11 mouse cellular contexts compared by ENCODE assay signal in the genomic region with DNA sequence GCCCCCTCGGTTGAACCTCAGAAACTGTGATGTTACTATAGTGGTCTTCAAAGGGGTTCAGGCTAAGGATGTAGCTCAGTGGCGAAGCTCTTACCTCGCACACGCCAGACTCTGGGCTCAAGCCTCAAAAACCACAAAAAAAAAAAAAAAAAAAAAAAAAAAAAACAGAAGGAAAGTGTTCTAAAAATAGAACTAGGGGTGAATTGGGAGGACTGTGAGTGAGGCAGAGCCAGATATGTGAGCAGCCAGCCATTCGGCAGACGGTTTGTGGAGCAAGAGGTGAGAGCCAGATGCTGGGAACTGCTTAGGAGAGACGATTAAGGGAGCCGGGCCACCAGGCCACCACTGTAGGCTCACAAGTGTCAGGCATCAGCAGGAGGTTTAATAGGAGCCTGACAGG.
DNase-seq lines count a peak whose midpoint lies in the region; ATAC-seq and TF ChIP-seq lines count a peak whose summit lies in the region.
"Had no signal": no experiment of that assay in that cellular context is flagged by ENCODE, and none has a peak within 500 bp of the region (broad histone marks: within the 10 kb centered on the region; RNA-seq: fewer than 3 reads in every experiment).

No protein-coding gene starts in this region.

- H3K4me1 ChIP-seq in forebrain, embryonic 10.5 days: peaks cover 12% of the 10 kb centered on the region
- H3K4me1 ChIP-seq in forebrain, embryonic 14.5 days (ENCODE audit: control insufficient read depth, insufficient read depth, low read length): no peaks in the 10 kb centered on the region
- H3K4me1 ChIP-seq in limb, embryonic 12.5 days (replicated peaks): peaks cover 16% of the 10 kb centered on the region
- H3K4me1 ChIP-seq in limb, embryonic 10.5 days: peaks cover 16% of the 10 kb centered on the region
- H3K4me1 ChIP-seq in embryonic facial prominence, embryonic 12.5 days: peaks cover 14% of the 10 kb centered on the region
- no peaks in the 10 kb centered on the region for H3K4me1 ChIP-seq in intestine, postnatal 0 days (replicated peaks; ENCODE audit: control insufficient read depth, insufficient read depth, low read length)
- H3K4me1 ChIP-seq: midbrain, embryonic 13.5 days had no signal

- peaks cover 3% of the 10 kb centered on the region for H3K36me3 ChIP-seq in forebrain, embryonic 10.5 days (replicated peaks)
- H3K36me3 ChIP-seq in forebrain, embryonic 14.5 days (ENCODE audit: control insufficient read depth, insufficient read depth, low read length): no peaks in the 10 kb centered on the region
- H3K36me3 ChIP-seq in limb, embryonic 12.5 days: no peaks in the 10 kb centered on the region
- peaks cover 7% of the 10 kb centered on the region; the same call in 1 of the 2 replicates for H3K36me3 ChIP-seq in limb, embryonic 10.5 days
- 0 out of 2 replicates have a peak, but pooled peaks cover 3% of the 10 kb centered on the region for H3K36me3 ChIP-seq in embryonic facial prominence, embryonic 12.5 days
- 0 out of 2 replicates have a peak, but pooled peaks cover under 1% of the 10 kb centered on the region for H3K36me3 ChIP-seq in intestine, postnatal 0 days (ENCODE audit: control insufficient read depth, insufficient read depth)
- H3K36me3 ChIP-seq: midbrain, embryonic 13.5 days had no signal

- no peak for ATAC-seq in forebrain, embryonic 14.5 days
- ATAC-seq in limb, embryonic 12.5 days (ENCODE audit: insufficient number of reproducible peaks, insufficient read depth, low FRiP score, low TSS enrichment, low read depth): no peak
- ATAC-seq in embryonic facial prominence, embryonic 12.5 days (ENCODE audit: insufficient number of reproducible peaks, insufficient read depth, low FRiP score, low TSS enrichment): 0 out of 2 replicates have a peak, but pooled peaks have one; percentile 10
- no peak for ATAC-seq in intestine, postnatal 0 days

- no peak for DNase-seq in forebrain, embryonic 10.5 days (ENCODE audit: extremely low spot score, low spot score)
- DNase-seq in forebrain, embryonic 14.5 days (ENCODE audit: low spot score): no peak
- DNase-seq in limb, embryonic 10.5 days (ENCODE audit: low spot score): no peak
- DNase-seq in cerebellum, adult 8-10 months: no peak
- no peak for DNase-seq in right cerebral cortex, postnatal 10 days (ENCODE audit: low spot score in 2 of 2)
- DNase-seq: cerebellum, adult 9-11 months; gastrocnemius, postnatal 36 days had no signal

- 67% methylated on average over 8 of the region's 8 CpGs for WGBS in forebrain, embryonic 10.5 days
- WGBS in forebrain, embryonic 14.5 days: 51% methylated on average over 8 of the region's 8 CpGs
- WGBS in limb, embryonic 12.5 days: 43% methylated on average over 8 of the region's 8 CpGs
- 60% methylated on average over 8 of the region's 8 CpGs for WGBS in limb, embryonic 10.5 days
- 26% methylated on average over 8 of the region's 8 CpGs for WGBS in embryonic facial prominence, embryonic 12.5 days
- 47% methylated on average over 8 of the region's 8 CpGs for WGBS in intestine, postnatal 0 days

- no peaks in the 10 kb centered on the region for H3K27me3 ChIP-seq in forebrain, embryonic 10.5 days (ENCODE audit: poor library complexity, severe bottlenecking)
- no peaks in the 10 kb centered on the region for H3K27me3 ChIP-seq in forebrain, embryonic 14.5 days (replicated peaks; ENCODE audit: control insufficient read depth, insufficient read depth, low read length)
- no peaks in the 10 kb centered on the region for H3K27me3 ChIP-seq in limb, embryonic 12.5 days
- no peaks in the 10 kb centered on the region for H3K27me3 ChIP-seq in limb, embryonic 10.5 days (ENCODE audit: low read depth, poor library complexity, severe bottlenecking)
- no peaks in the 10 kb centered on the region for H3K27me3 ChIP-seq in embryonic facial prominence, embryonic 12.5 days
- no peaks in the 10 kb centered on the region for H3K27me3 ChIP-seq in intestine, postnatal 0 days (replicated peaks; ENCODE audit: control insufficient read depth, insufficient read depth, low read length)
- H3K27me3 ChIP-seq: midbrain, embryonic 13.5 days had no signal

- no peaks in the 10 kb centered on the region for H3K9me3 ChIP-seq in forebrain, embryonic 10.5 days
- no peaks in the 10 kb centered on the region for H3K9me3 ChIP-seq in forebrain, embryonic 14.5 days (replicated peaks; ENCODE audit: control insufficient read depth, low read length)
- no peaks in the 10 kb centered on the region for H3K9me3 ChIP-seq in limb, embryonic 12.5 days
- H3K9me3 ChIP-seq in limb, embryonic 10.5 days (replicated peaks): no peaks in the 10 kb centered on the region
- H3K9me3 ChIP-seq in embryonic facial prominence, embryonic 12.5 days: 0 out of 2 replicates have a peak, but pooled peaks cover 7% of the 10 kb centered on the region
- no peaks in the 10 kb centered on the region for H3K9me3 ChIP-seq in intestine, postnatal 0 days (ENCODE audit: control insufficient read depth)

- H3K27ac ChIP-seq in forebrain, embryonic 10.5 days: peak overlapping the region; percentile 41
- no peak overlapping the region; the same call in 1 of the 2 replicates for H3K27ac ChIP-seq in forebrain, embryonic 14.5 days (ENCODE audit: low read depth, low read length)
- H3K27ac ChIP-seq in limb, embryonic 12.5 days: peak overlapping the region; percentile 47
- no peak overlapping the region for H3K27ac ChIP-seq in limb, embryonic 10.5 days
- H3K27ac ChIP-seq in embryonic facial prominence, embryonic 12.5 days: peak overlapping the region; percentile 78
- H3K27ac ChIP-seq in intestine, postnatal 0 days (ENCODE audit: low read depth, low read length): peak overlapping the region; percentile 36
- H3K27ac ChIP-seq: midbrain, embryonic 13.5 days had no signal

- H3K9ac ChIP-seq in forebrain, embryonic 14.5 days (ENCODE audit: low read length): no peak overlapping the region
- no peak overlapping the region for H3K9ac ChIP-seq in limb, embryonic 12.5 days (replicated peaks)
- H3K9ac ChIP-seq in embryonic facial prominence, embryonic 12.5 days: no peak overlapping the region
- no peak overlapping the region for H3K9ac ChIP-seq in intestine, postnatal 0 days (ENCODE audit: low read depth, low read length)
- H3K9ac ChIP-seq: midbrain, embryonic 13.5 days had no signal

- TF ChIP-seq CTCF in intestine, postnatal 0 days (IDR thresholded peaks at IDR 0.05; ENCODE audit: low read depth): no peak

- H3K4me2 ChIP-seq in forebrain, embryonic 14.5 days (ENCODE audit: low read length): no peak overlapping the region
- no peak overlapping the region for H3K4me2 ChIP-seq in limb, embryonic 12.5 days
- H3K4me2 ChIP-seq in embryonic facial prominence, embryonic 12.5 days (replicated peaks): no peak overlapping the region
- H3K4me2 ChIP-seq in intestine, postnatal 0 days (replicated peaks; ENCODE audit: low read depth): no peak overlapping the region
- H3K4me2 ChIP-seq: midbrain, embryonic 13.5 days had no signal

- H3K4me3 ChIP-seq in forebrain, embryonic 10.5 days: no peak overlapping the region
- no peak overlapping the region for H3K4me3 ChIP-seq in forebrain, embryonic 14.5 days (ENCODE audit: low read depth, low read length)
- no peak overlapping the region for H3K4me3 ChIP-seq in limb, embryonic 12.5 days (replicated peaks)
- no peak overlapping the region for H3K4me3 ChIP-seq in limb, embryonic 10.5 days
- no peak overlapping the region for H3K4me3 ChIP-seq in embryonic facial prominence, embryonic 12.5 days
- H3K4me3 ChIP-seq in intestine, postnatal 0 days (ENCODE audit: low read depth, low read length): no peak overlapping the region
- H3K4me3 ChIP-seq: midbrain, embryonic 13.5 days had no signal

Comparison
In these comparisons a context has a peak if more than half of its experiments do, and no peak if none do; other contexts are left out.
1. H3K27ac ChIP-seq: peak in forebrain, embryonic 10.5 days (single experiment), limb, embryonic 12.5 days (single experiment), embryonic facial prominence, embryonic 12.5 days (single experiment) and intestine, postnatal 0 days (single experiment); none in forebrain, embryonic 14.5 days (single experiment) and limb, embryonic 10.5 days (single experiment).